8 mouse cellular contexts compared by ENCODE assay signal in genomic region chr8:120382436-120383203, GRCm38 (mm10).
DNase-seq lines count a peak whose midpoint lies in the region; ATAC-seq lines count a peak whose summit lies in the region.

No protein-coding gene starts in this region.

- WGBS in hindbrain, embryonic 12.5 days: 58% methylated on average over 19 of the region's 19 CpGs
- WGBS in stomach, embryonic 14.5 days: 56% methylated on average over 19 of the region's 19 CpGs

- peaks cover 72% of the 10 kb centered on the region for H3K4me1 ChIP-seq in hindbrain, embryonic 12.5 days
- peaks cover 27% of the 10 kb centered on the region for H3K4me1 ChIP-seq in stomach, embryonic 14.5 days (ENCODE audit: control insufficient read depth, insufficient read depth, low read length)

- no peaks in the 10 kb centered on the region for H3K36me3 ChIP-seq in hindbrain, embryonic 12.5 days
- H3K36me3 ChIP-seq in stomach, embryonic 14.5 days (ENCODE audit: control insufficient read depth, insufficient read depth, low read length): no peaks in the 10 kb centered on the region

- H3K27ac ChIP-seq in hindbrain, embryonic 12.5 days: peak overlapping the region; percentile 78
- H3K27ac ChIP-seq in stomach, embryonic 14.5 days (ENCODE audit: low read length): peak overlapping the region; percentile 58

- ATAC-seq in hindbrain, embryonic 12.5 days (ENCODE audit: low FRiP score): peak; percentile 72
- ATAC-seq in megakaryocyte-erythroid progenitor cell, adult 5-6 weeks (replicated peaks; ENCODE audit: low FRiP score, low TSS enrichment, poor library complexity, severe bottlenecking): peak; percentile 43; the same call in 1 of the 2 replicates
- ATAC-seq in stomach, embryonic 14.5 days (ENCODE audit: insufficient number of reproducible peaks, insufficient read depth, low FRiP score, low read depth): peak; percentile 63; the same call in 1 of the 2 replicates

- H3K27me3 ChIP-seq in hindbrain, embryonic 12.5 days: no peaks in the 10 kb centered on the region
- no peaks in the 10 kb centered on the region for H3K27me3 ChIP-seq in stomach, embryonic 14.5 days (ENCODE audit: control insufficient read depth, insufficient read depth, low read length)

- 0 out of 2 replicates have a peak overlapping the region, but pooled peaks have one; percentile 0 for H3K9ac ChIP-seq in hindbrain, embryonic 12.5 days
- no peak overlapping the region for H3K9ac ChIP-seq in stomach, embryonic 14.5 days (replicated peaks; ENCODE audit: low read depth, low read length)

- 0 out of 2 replicates have a peak, but pooled peaks cover 6% of the 10 kb centered on the region for H3K9me3 ChIP-seq in hindbrain, embryonic 12.5 days (replicated peaks)
- H3K9me3 ChIP-seq in stomach, embryonic 14.5 days (ENCODE audit: control insufficient read depth, low read depth, low read length): no peaks in the 10 kb centered on the region

- DNase-seq in NIH3T3 (ENCODE audit: low read depth): peak; percentile 89
- DNase-seq in cerebellum, adult 9-10 months: peak; percentile 97
- peak; percentile 94 for DNase-seq in gastrocnemius, adult 18-20 months (ENCODE audit: low spot score)
- peak; percentile 85 to 94 for DNase-seq in layer of hippocampus, postnatal 14 days (ENCODE audit: low spot score in 2 of 2)
- DNase-seq in embryo, embryonic 10 days (ENCODE audit: low spot score): no peak

- H3K4me3 ChIP-seq in hindbrain, embryonic 12.5 days: no peak overlapping the region
- H3K4me3 ChIP-seq in stomach, embryonic 14.5 days (ENCODE audit: low read depth, low read length): no peak overlapping the region

- H3K4me2 ChIP-seq in hindbrain, embryonic 12.5 days (replicated peaks): no peak overlapping the region
- H3K4me2 ChIP-seq in stomach, embryonic 14.5 days (replicated peaks; ENCODE audit: low read depth, low read length): no peak overlapping the region
